Mouse (Mus musculus): Measurements from ENCODE around the gene Eif2s3x. TPM values are rescaled to one million over a fixed set of nuclear protein-coding genes. Genes with fewer than 3 reads are reported as not detected.
"Not testable (repeated sequence)": the region's sequence is repeated elsewhere in the genome, so short reads cannot be mapped to it uniquely, and the experiment has no call there.

The Eif2s3x gene
- polyA plus RNA-seq, 1 experiment from 2014 or later, result 85.6 TPM

DNA sequence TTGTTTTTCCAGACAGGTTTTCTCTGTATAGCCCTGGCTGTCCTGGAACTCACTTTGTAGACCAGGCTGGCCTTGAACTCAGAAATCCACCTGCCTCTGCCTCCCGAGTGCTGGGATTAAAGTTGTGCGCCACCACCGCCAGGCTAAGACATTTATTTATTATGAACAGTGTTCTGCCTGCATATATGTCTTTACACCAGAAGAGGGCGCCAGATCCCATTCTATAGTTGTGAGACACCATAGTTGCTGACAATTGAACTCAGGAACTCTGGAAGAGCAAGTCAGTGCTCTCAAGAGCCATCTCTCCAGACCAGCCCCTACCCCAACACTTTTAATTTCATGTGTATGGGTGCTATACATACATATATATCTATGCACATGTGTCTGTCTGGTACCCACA, 18.8 kb downstream of the Eif2s3x start:
- not testable (repeated sequence) for H3K4me3 ChIP-seq (ENCODE audit: low read length); H3K4me2 ChIP-seq (replicated peaks; ENCODE audit: low read depth, low read length); H3K9ac ChIP-seq (replicated peaks; ENCODE audit: low read length); ATAC-seq (ENCODE audit: low FRiP score, low TSS enrichment); H3K27ac ChIP-seq (ENCODE audit: low read length); H3K4me1 ChIP-seq (ENCODE audit: insufficient read depth, low read length); H3K9me3 ChIP-seq (ENCODE audit: low read length); H3K27me3 ChIP-seq (ENCODE audit: insufficient read depth, low read length)
- 72% methylated on average over 4 of the region's 4 CpGs for WGBS
- H3K36me3 ChIP-seq (ENCODE audit: insufficient read depth, low read length), result peaks cover 49% of the 10 kb centered on the region

DNA sequence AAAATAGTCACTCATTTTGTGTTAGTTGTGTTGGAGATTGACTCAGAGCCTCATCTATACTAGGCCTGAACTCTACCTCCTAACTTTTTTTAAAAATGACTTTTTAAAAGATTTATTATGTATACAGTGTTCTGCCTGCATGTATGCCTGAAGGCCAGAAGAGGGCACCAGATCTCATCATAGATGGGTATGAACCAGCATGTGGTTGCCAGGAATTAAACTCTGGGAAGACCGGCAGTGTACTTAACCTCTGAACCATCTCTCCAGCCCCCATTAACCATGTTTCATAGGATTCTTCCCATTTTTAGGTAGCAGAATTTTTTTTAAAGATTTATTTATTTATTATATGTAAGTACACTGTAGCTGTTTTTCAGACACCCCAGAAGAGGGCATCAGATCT, 27.5 kb downstream of the Eif2s3x start:
- Histone ChIP-seq H3K4me1 (ENCODE audit: insufficient read depth, low read length) (no peaks in the 10 kb centered on the region), H3K4me2 (replicated peaks; ENCODE audit: low read depth, low read length) (no peak overlapping the region), H3K9me3 (ENCODE audit: low read length) (no peaks in the 10 kb centered on the region), H3K27ac (ENCODE audit: low read length) (no peak overlapping the region), H3K4me3 (ENCODE audit: low read length) (no peak overlapping the region), H3K9ac (replicated peaks; ENCODE audit: low read length) (no peak overlapping the region), H3K27me3 (ENCODE audit: insufficient read depth, low read length) (peaks cover 11% of the 10 kb centered on the region), H3K36me3 (ENCODE audit: insufficient read depth, low read length) (no peaks in the 10 kb centered on the region)
- 42% methylated on average over 1 of the region's 1 CpGs for WGBS
- no peak for ATAC-seq (ENCODE audit: low FRiP score, low TSS enrichment)

DNA sequence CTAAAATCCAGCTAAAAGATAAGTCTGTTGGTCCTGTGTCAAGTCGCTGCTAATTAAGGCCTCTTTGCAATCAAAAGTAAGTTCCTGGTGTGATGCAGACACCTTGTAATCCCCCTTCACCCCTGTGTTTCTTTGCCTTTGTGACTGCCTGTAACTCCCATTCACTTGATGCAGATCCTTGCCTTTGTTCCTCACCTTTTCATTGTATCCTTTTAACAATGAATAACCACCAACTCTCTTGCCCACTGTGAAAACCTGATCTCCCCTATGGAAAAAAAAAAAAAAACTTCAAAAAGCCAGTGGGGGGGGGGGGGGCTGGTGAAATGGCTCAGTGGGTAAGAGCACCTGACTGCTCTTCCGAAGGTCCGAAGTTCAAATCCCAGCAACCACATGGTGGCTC, 28.8 kb downstream of the Eif2s3x start:
- no peak for ATAC-seq (ENCODE audit: low FRiP score, low TSS enrichment)
- Histone ChIP-seq H3K9me3 (ENCODE audit: low read length) (no peaks in the 10 kb centered on the region), H3K4me1 (ENCODE audit: insufficient read depth, low read length) (no peaks in the 10 kb centered on the region), H3K9ac (replicated peaks; ENCODE audit: low read length) (no peak overlapping the region), H3K4me3 (ENCODE audit: low read length) (no peak overlapping the region), H3K4me2 (replicated peaks; ENCODE audit: low read depth, low read length) (no peak overlapping the region), H3K36me3 (ENCODE audit: insufficient read depth, low read length) (no peaks in the 10 kb centered on the region), H3K27me3 (ENCODE audit: insufficient read depth, low read length) (peaks cover 11% of the 10 kb centered on the region), H3K27ac (ENCODE audit: low read length) (no peak overlapping the region)
- WGBS, result 50% methylated on average over 3 of the region's 3 CpGs

DNA sequence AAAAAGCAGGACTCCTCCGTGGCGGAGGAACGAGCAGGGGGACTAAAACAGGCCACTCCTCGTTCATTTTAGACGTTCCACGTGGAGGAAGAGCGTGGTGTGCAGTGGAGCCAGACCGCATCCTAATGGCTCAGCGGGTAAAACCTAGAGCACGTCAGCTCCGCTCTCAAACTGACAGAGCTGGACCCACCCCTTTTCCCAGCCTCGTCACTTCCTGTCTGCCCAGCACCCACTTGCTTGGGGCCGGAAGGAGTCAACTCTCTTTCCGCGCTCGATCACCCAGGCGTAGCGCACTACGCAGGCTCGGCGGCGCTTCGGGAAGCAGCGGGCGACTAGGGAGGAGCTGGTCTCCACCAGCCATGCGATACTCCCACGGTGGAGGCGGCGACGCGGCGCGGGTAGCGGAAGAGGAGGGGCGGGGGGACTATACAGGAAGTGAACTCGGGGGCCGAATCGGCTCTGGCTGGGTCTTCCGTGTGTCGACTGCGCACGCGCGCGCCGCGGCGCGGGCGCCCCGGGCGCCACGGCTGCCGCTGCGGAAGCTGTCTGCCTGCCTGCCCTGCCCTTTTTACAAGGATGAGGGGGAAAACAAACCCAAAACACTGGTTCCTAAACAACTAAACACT, 34.8 kb downstream of the Eif2s3x start:
- Histone ChIP-seq H3K4me2 (replicated peaks; ENCODE audit: low read depth, low read length) (peak overlapping the region; percentile 61), H3K9ac (replicated peaks; ENCODE audit: low read length) (peak overlapping the region; percentile 63), H3K9me3 (ENCODE audit: low read length) (no peaks in the 10 kb centered on the region), H3K27me3 (ENCODE audit: insufficient read depth, low read length) (peaks cover 17% of the 10 kb centered on the region; the same call in 1 of the 2 replicates), H3K4me1 (ENCODE audit: insufficient read depth, low read length) (no peaks in the 10 kb centered on the region), H3K4me3 (ENCODE audit: low read length) (peak overlapping the region; percentile 50), H3K27ac (ENCODE audit: low read length) (peak overlapping the region; percentile 96), H3K36me3 (ENCODE audit: insufficient read depth, low read length) (no peaks in the 10 kb centered on the region)
- ATAC-seq (ENCODE audit: low FRiP score, low TSS enrichment), result peak; percentile 99
- WGBS, result 1% methylated on average over 52 of the region's 55 CpGs

DNA sequence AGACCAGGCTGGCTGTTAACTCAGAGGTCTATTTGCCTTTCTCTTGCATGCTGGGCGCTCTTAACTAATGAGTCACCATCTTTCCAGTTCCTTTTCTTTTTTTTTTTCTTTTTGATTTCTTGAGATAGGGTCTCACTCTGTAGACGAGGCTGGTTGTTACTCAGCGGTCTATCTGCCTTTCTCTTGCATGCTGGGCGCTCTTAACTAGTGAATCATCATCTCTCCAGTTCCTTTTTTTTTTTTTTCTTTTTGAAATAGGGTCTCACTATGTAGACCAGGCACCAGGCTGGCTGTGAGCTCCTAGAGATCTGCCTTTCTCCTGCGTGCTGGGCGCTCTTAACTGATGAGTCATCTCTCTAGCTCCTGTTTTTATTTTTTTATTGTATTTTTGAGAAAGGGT, 43.3 kb downstream of the Eif2s3x start:
- 78% methylated on average over 6 of the region's 6 CpGs for WGBS
- Histone ChIP-seq H3K27me3 (ENCODE audit: insufficient read depth, low read length) (peaks cover 37% of the 10 kb centered on the region), H3K4me2 (replicated peaks; ENCODE audit: low read depth, low read length) (no peak overlapping the region), H3K27ac (ENCODE audit: low read length) (no peak overlapping the region), H3K9me3 (ENCODE audit: low read length) (no peaks in the 10 kb centered on the region), H3K9ac (replicated peaks; ENCODE audit: low read length) (no peak overlapping the region), H3K4me1 (ENCODE audit: insufficient read depth, low read length) (no peaks in the 10 kb centered on the region), H3K4me3 (ENCODE audit: low read length) (no peak overlapping the region), H3K36me3 (ENCODE audit: insufficient read depth, low read length) (no peaks in the 10 kb centered on the region)
- ATAC-seq (ENCODE audit: low FRiP score, low TSS enrichment), result no peak

DNA sequence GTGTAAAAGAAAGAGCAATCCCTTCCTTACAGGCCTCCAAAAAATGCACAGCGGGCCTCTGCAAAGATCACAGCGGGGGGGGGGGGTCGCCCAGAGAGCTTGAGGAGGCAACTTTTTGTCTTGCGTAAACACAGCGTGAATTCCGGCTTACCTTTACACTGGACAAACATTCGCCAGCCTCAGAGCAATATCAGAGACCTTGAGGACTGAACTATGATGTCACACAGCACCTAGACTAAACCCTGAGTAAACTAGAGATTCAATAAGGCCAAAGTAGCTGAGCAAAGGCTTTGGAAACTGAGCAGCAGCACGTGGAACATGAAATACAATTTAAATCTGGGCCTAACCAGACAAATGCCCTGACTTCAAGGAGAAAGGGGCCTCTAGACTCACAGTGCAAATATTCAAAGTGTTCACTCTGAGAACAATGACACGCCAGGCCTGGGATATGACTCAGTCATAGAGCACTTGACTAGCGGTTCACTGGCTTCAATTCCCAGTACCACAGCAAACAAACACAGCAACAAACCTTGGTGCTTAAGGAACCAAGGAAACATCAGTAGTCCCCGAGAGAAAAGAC, 60.3 kb downstream of the Eif2s3x start:
- ATAC-seq (ENCODE audit: low FRiP score, low TSS enrichment), result no peak
- Histone ChIP-seq H3K4me3 (ENCODE audit: low read length) (no peak overlapping the region), H3K27ac (ENCODE audit: low read length) (no peak overlapping the region), H3K9ac (replicated peaks; ENCODE audit: low read length) (no peak overlapping the region), H3K27me3 (ENCODE audit: insufficient read depth, low read length) (peaks cover 61% of the 10 kb centered on the region), H3K4me1 (ENCODE audit: insufficient read depth, low read length) (no peaks in the 10 kb centered on the region), H3K9me3 (ENCODE audit: low read length) (no peaks in the 10 kb centered on the region), H3K36me3 (ENCODE audit: insufficient read depth, low read length) (no peaks in the 10 kb centered on the region), H3K4me2 (replicated peaks; ENCODE audit: low read depth, low read length) (no peak overlapping the region)
- 50% methylated on average over 11 of the region's 11 CpGs for WGBS

DNA sequence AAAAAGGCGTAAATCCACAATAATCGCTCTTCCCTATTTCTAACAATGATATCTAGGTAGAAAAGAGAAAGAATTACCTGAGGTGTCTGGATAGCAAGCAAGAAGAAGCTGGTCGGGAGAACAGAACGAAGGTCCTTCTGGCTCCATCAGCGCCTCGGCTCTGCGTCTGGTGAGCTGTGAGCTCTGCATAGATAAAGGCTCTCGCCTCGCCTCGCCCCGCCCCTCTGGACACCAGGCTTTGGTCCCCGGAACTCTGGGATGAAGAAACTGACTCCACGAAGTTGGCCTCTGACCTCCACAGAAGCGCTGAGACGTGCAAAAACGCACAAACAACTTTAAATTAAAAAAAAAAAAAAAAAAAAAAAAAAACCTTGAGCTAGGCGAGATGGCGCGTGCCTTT, 62.2 kb downstream of the Eif2s3x start:
- Histone ChIP-seq H3K4me1 (ENCODE audit: insufficient read depth, low read length) (no peaks in the 10 kb centered on the region), H3K9me3 (ENCODE audit: low read length) (no peaks in the 10 kb centered on the region), H3K27me3 (ENCODE audit: insufficient read depth, low read length) (peaks cover 66% of the 10 kb centered on the region), H3K4me3 (ENCODE audit: low read length) (no peak overlapping the region), H3K36me3 (ENCODE audit: insufficient read depth, low read length) (no peaks in the 10 kb centered on the region), H3K4me2 (replicated peaks; ENCODE audit: low read depth, low read length) (no peak overlapping the region), H3K27ac (ENCODE audit: low read length) (no peak overlapping the region), H3K9ac (replicated peaks; ENCODE audit: low read length) (no peak overlapping the region)
- 78% methylated on average over 19 of the region's 19 CpGs for whole genome bisulfite sequencing
- ATAC-seq (ENCODE audit: low FRiP score, low TSS enrichment), result no peak

DNA sequence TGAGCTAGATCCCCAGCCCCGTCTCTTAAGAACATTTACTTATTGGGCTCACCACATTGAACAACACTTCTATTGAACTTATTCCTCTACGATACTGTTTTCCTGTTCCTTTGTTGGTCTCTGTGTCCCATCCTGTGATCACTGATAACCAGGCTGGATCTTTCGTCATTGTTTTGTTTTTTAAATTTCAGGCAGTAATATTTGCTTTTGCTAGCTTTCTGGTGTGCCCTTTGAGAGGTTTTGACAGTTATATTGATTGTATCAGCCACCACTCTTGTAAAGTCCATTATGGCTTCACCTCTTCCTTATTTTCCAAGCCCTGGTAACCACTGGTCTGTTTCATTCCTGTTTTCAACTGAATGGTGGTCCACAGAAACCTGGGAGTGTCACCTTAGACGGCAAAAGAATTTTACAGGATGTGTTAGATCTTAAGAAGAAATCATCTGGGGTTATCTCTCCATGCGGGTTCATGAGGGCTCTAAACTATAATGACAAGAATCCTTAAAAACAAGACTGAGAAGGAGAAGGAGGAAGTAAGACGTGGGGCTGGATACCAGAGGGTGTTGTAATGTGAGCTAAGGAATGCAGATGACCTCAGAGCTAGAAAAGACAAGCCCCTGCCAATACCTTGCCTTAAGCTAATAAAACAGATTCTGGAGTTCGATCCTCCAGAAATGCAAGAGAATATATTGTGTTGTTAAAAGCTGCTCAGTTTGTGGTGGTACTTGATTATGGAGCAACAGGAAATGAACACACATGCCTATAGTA, 70.5 kb downstream of the Eif2s3x start:
- H3K27ac ChIP-seq (ENCODE audit: low read length), result no peak overlapping the region
- no peak overlapping the region for H3K4me3 ChIP-seq (ENCODE audit: low read length)
- peaks cover 50% of the 10 kb centered on the region for H3K27me3 ChIP-seq (ENCODE audit: insufficient read depth, low read length)
- 66% methylated on average over 7 of the region's 7 CpGs for WGBS
- H3K4me1 ChIP-seq (ENCODE audit: insufficient read depth, low read length), result no peaks in the 10 kb centered on the region
- no peaks in the 10 kb centered on the region for H3K36me3 ChIP-seq (ENCODE audit: insufficient read depth, low read length)
- H3K9me3 ChIP-seq (ENCODE audit: low read length), result no peaks in the 10 kb centered on the region
- ATAC-seq (ENCODE audit: low FRiP score, low TSS enrichment), result no peak
- H3K9ac ChIP-seq (replicated peaks; ENCODE audit: low read length), result no peak overlapping the region
- no peak overlapping the region for H3K4me2 ChIP-seq (replicated peaks; ENCODE audit: low read depth, low read length)

DNA sequence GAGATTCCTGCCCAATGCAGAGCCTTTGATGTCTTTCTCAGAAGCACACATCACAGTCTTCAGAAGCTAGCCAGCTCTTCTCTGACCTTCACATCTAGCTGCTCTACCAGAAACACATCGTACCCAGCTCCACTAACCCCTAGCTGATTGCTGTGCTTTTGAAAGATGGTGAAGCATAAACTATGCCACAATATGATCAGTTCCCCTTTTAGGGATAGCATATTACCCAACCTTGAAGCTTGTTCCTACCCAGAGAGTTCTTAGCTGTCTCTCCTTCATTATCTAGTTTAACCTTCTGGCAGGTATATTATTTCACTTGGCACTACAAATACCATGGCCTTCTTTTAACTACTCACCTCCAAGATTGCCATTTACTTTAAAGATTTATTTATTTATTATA, 72.6 kb downstream of the Eif2s3x start:
- no peak overlapping the region for H3K4me3 ChIP-seq (ENCODE audit: low read length)
- H3K4me1 ChIP-seq (ENCODE audit: insufficient read depth, low read length), result no peaks in the 10 kb centered on the region
- no peak overlapping the region for H3K9ac ChIP-seq (replicated peaks; ENCODE audit: low read length)
- ATAC-seq (ENCODE audit: low FRiP score, low TSS enrichment), result no peak
- H3K36me3 ChIP-seq (ENCODE audit: insufficient read depth, low read length), result no peaks in the 10 kb centered on the region
- no peak overlapping the region for H3K27ac ChIP-seq (ENCODE audit: low read length)
- H3K27me3 ChIP-seq (ENCODE audit: insufficient read depth, low read length), result peaks cover 42% of the 10 kb centered on the region
- H3K4me2 ChIP-seq (replicated peaks; ENCODE audit: low read depth, low read length), result no peak overlapping the region
- H3K9me3 ChIP-seq (ENCODE audit: low read length), result no peaks in the 10 kb centered on the region
- WGBS, result 75% methylated on average over 1 of the region's 1 CpGs

All from kidney, embryonic 16.5 days (tissue).